Mouse (Mus musculus) hindbrain, embryonic 14.5 days (tissue): ENCODE measurements around the gene Actn1. TPM values are rescaled to one million over a fixed set of nuclear protein-coding genes. Genes with fewer than 3 reads are reported as not detected.
"Not testable (repeated sequence)": the region's sequence is repeated elsewhere in the genome, so short reads cannot be mapped to it uniquely, and the experiment has no call there.

Experiments
- ATAC-seq: fragments of 200-750 bp; cut with Nextera tagmentation; 2 replicates; pipeline ENCODE4 v1.8.0; 2017; ENCODE audit warnings: moderate number of reproducible peaks, mild to moderate bottlenecking, moderate TSS enrichment, moderate library complexity; ENCODE audit not compliant: low FRiP score
- DNase-seq: peaks from one replicate; pipeline ENCODE4 v3.0.0-alpha.2; 2015; ENCODE audit warnings: low spot score
- H3K27ac ChIP-seq: fragments of 300-500 bp; sonication (generic); 2 replicates; pipeline ENCODE4 v1.5.1; 2014; ENCODE audit warnings: mild to moderate bottlenecking, moderate library complexity
- H3K27me3 ChIP-seq: fragments of 300-500 bp; sonication (generic); 2 replicates; pipeline ENCODE4 v1.6.1; 2014; ENCODE audit warnings: mild to moderate bottlenecking, low read length, mixed read lengths; ENCODE audit not compliant: control insufficient read depth, insufficient read depth
- H3K36me3 ChIP-seq: fragments of 300-500 bp; sonication (generic); replicated peaks from 2 replicates; pipeline ENCODE4 v1.6.1; 2014; ENCODE audit not compliant: control insufficient read depth, insufficient read depth
- H3K4me1 ChIP-seq: fragments of 300-500 bp; sonication (generic); replicated peaks from 2 replicates; pipeline ENCODE4 v1.6.1; 2014; ENCODE audit warnings: antibody characterized with exemption, low read length, mixed read lengths; ENCODE audit not compliant: control insufficient read depth, insufficient read depth
- H3K4me2 ChIP-seq: fragments of 300-500 bp; sonication (generic); replicated peaks from 2 replicates; pipeline ENCODE4 v1.6.1; 2014; ENCODE audit warnings: mild to moderate bottlenecking, moderate library complexity
- H3K4me3 ChIP-seq: fragments of 300-500 bp; sonication (generic); replicated peaks from 2 replicates; pipeline ENCODE4 v1.5.1; 2014; ENCODE audit warnings: mild to moderate bottlenecking, low read length
- H3K9ac ChIP-seq: fragments of 300-500 bp; sonication (generic); 2 replicates; pipeline ENCODE4 v1.6.1; 2014
- H3K9me3 ChIP-seq: fragments of 300-500 bp; sonication (generic); 2 replicates; pipeline ENCODE4 v1.6.1; 2016; ENCODE audit warnings: low read length; ENCODE audit not compliant: control insufficient read depth
- WGBS: fragments of 180-500 bp; shearing (Covaris S2); extraction: QIAGEN DNeasy Blood & Tissue Kit; methylation state at CpG from one replicate; pipeline ENCODE4 v1.1.7; 2014; 5-methylcytosine and 5-hydroxymethylcytosine counted together
- polyA plus RNA-seq: library from polyadenylated mRNA; unstranded; fragments of >200 nt; fragmentation: Nextera tagmentation; extraction: Ambion mirVana; gene quantifications from 2 replicates; pipeline ENCODE4 v1.2.1, GENCODE M21; 2014

The Actn1 gene
- polyA plus RNA-seq, 1 experiment from 2014 or later: 9.9 TPM

GRCm38 (mm10) chr12:80285890-80286289 is 25.7 kb upstream of the Actn1 start:
- no peaks in the 10 kb centered on the region for H3K4me1 ChIP-seq
- H3K9me3 ChIP-seq: no peaks in the 10 kb centered on the region
- no peaks in the 10 kb centered on the region for H3K36me3 ChIP-seq
- H3K4me3 ChIP-seq: no peak overlapping the region
- DNase-seq (no peak), ATAC-seq (no peak)
- no peaks in the 10 kb centered on the region for H3K27me3 ChIP-seq
- H3K4me2 ChIP-seq: no peak overlapping the region
- no peak overlapping the region for H3K27ac ChIP-seq
- H3K9ac ChIP-seq: no peak overlapping the region
- WGBS: 74% methylated on average over 5 of the region's 5 CpGs

- ATAC-seq, H3K36me3 ChIP-seq: not testable (repeated sequence)
- 80% methylated on average over 2 of the region's 2 CpGs for WGBS
Measured at GRCm38 (mm10) chr12:80284251-80284650, 24.1 kb upstream of the Actn1 start.

GRCm38 (mm10) chr12:80278866-80279265 is 18.7 kb upstream of the Actn1 start:
- DNase-seq: no peak
- Histone ChIP-seq H3K9ac (no peak overlapping the region), H3K4me2 (no peak overlapping the region), H3K4me1 (no peaks in the 10 kb centered on the region), H3K27me3 (no peaks in the 10 kb centered on the region), H3K36me3 (no peaks in the 10 kb centered on the region), H3K9me3 (no peaks in the 10 kb centered on the region), H3K27ac (no peak overlapping the region), H3K4me3 (no peak overlapping the region)
- 90% methylated on average over 10 of the region's 10 CpGs for WGBS
- ATAC-seq: no peak

More at GRCm38 (mm10) chr12:80284251-80284650, 24.1 kb upstream of the Actn1 start:
- not testable (repeated sequence) for H3K4me2 ChIP-seq, H3K4me3 ChIP-seq, DNase-seq, H3K4me1 ChIP-seq, H3K27ac ChIP-seq, H3K9me3 ChIP-seq, H3K9ac ChIP-seq, H3K27me3 ChIP-seq

GRCm38 (mm10) chr12:80277428-80277827 is 17.3 kb upstream of the Actn1 start:
- H3K4me2 ChIP-seq: no peak overlapping the region
- no peaks in the 10 kb centered on the region for H3K27me3 ChIP-seq
- no peak overlapping the region for H3K9ac ChIP-seq
- H3K27ac ChIP-seq: no peak overlapping the region
- no peaks in the 10 kb centered on the region for H3K36me3 ChIP-seq
- no peaks in the 10 kb centered on the region for H3K9me3 ChIP-seq
- DNase-seq: no peak
- H3K4me3 ChIP-seq: no peak overlapping the region
- WGBS: 92% methylated on average over 7 of the region's 8 CpGs
- H3K4me1 ChIP-seq: no peaks in the 10 kb centered on the region
- no peak for ATAC-seq

GRCm38 (mm10) chr12:80275187-80275820 is 15.1 kb upstream of the Actn1 start:
- H3K4me1 ChIP-seq: no peaks in the 10 kb centered on the region
- no peak overlapping the region for H3K27ac ChIP-seq
- H3K4me3 ChIP-seq: no peak overlapping the region
- 88% methylated on average over 5 of the region's 5 CpGs for WGBS
- no peak overlapping the region for H3K9ac ChIP-seq
- DNase-seq (no peak), ATAC-seq (no peak)
- no peaks in the 10 kb centered on the region for H3K27me3 ChIP-seq
- H3K36me3 ChIP-seq: no peaks in the 10 kb centered on the region
- H3K9me3 ChIP-seq: no peaks in the 10 kb centered on the region
- no peak overlapping the region for H3K4me2 ChIP-seq

GRCm38 (mm10) chr12:80273020-80273686 is 13.0 kb upstream of the Actn1 start:
- Histone ChIP-seq H3K4me1 (no peaks in the 10 kb centered on the region), H3K36me3 (no peaks in the 10 kb centered on the region), H3K4me3 (peak overlapping the region; percentile 1; the same call in 1 of the 2 replicates), H3K27ac (no peak overlapping the region), H3K9me3 (no peaks in the 10 kb centered on the region), H3K4me2 (peak overlapping the region; percentile 46), H3K9ac (no peak overlapping the region), H3K27me3 (no peaks in the 10 kb centered on the region)
- peak; percentile 93 for ATAC-seq
- peak; percentile 75 for DNase-seq
- 16% methylated on average over 10 of the region's 10 CpGs for WGBS

- Histone ChIP-seq H3K27ac (no peak overlapping the region), H3K9me3 (no peaks in the 10 kb centered on the region), H3K4me2 (no peak overlapping the region), H3K36me3 (no peaks in the 10 kb centered on the region), H3K4me1 (no peaks in the 10 kb centered on the region), H3K4me3 (no peak overlapping the region), H3K9ac (no peak overlapping the region), H3K27me3 (no peaks in the 10 kb centered on the region)
- ATAC-seq: no peak
- 38% methylated on average over 5 of the region's 5 CpGs for WGBS
- no peak for DNase-seq
Measured at GRCm38 (mm10) chr12:80271806-80272205, 11.6 kb upstream of the Actn1 start.

- ATAC-seq: no peak
- H3K4me1 ChIP-seq: no peaks in the 10 kb centered on the region
- no peaks in the 10 kb centered on the region for H3K27me3 ChIP-seq
- no peak for DNase-seq
- no peak overlapping the region for H3K9ac ChIP-seq
- H3K4me3 ChIP-seq: no peak overlapping the region
- H3K27ac ChIP-seq: no peak overlapping the region
- WGBS: 17% methylated on average over 3 of the region's 3 CpGs
- H3K9me3 ChIP-seq: no peaks in the 10 kb centered on the region
- H3K36me3 ChIP-seq: no peaks in the 10 kb centered on the region
- H3K4me2 ChIP-seq: no peak overlapping the region
Measured at GRCm38 (mm10) chr12:80270924-80271323, 10.8 kb upstream of the Actn1 start.

- Histone ChIP-seq H3K27ac (no peak overlapping the region), H3K36me3 (no peaks in the 10 kb centered on the region), H3K4me1 (no peaks in the 10 kb centered on the region), H3K9ac (no peak overlapping the region), H3K4me2 (no peak overlapping the region), H3K9me3 (no peaks in the 10 kb centered on the region), H3K27me3 (no peaks in the 10 kb centered on the region), H3K4me3 (no peak overlapping the region)
- 85% methylated on average over 2 of the region's 2 CpGs for WGBS
- no peak for ATAC-seq
- DNase-seq: no peak
Measured at GRCm38 (mm10) chr12:80269303-80269702, 9.1 kb upstream of the Actn1 start.
